Mouse (Mus musculus) urinary bladder, postnatal 36 days (tissue): ENCODE measurements around the gene Tspan14.

Experiments used
- DNase-seq, 2 experiments: peaks; one replicate each; pipeline ENCODE4 v3.0.0; 2022; ENCODE audit warnings: low spot score in 2 of 2, mixed read lengths in 1 of 2

Gene Tspan14

GRCm38 (mm10) chr14:40966392-40966861, at the start of gene Tspan14:
TSS of gene Tspan14 (minus strand) at chr14:40966807.
- DNase-seq, result no peak

- DNase-seq, result no peak
These were observed 48.2 kb upstream of the Tspan14 start for GRCm38 (mm10) chr14:41014701-41015240.

- peak; percentile 84 to 90 for DNase-seq
These were observed 47.3 kb upstream of the Tspan14 start, which contains the start of gene Fam213a for GRCm38 (mm10) chr14:41013630-41014613. TSS of gene Fam213a (minus strand) at chr14:41013788.

- DNase-seq, result no peak
These were observed 46.5 kb upstream of the Tspan14 start for GRCm38 (mm10) chr14:41013143-41013542.

- peak in 1 of 2 experiments; percentile 38 for DNase-seq
These were observed 45.3 kb upstream of the Tspan14 start for GRCm38 (mm10) chr14:41011916-41012315.

DNA sequence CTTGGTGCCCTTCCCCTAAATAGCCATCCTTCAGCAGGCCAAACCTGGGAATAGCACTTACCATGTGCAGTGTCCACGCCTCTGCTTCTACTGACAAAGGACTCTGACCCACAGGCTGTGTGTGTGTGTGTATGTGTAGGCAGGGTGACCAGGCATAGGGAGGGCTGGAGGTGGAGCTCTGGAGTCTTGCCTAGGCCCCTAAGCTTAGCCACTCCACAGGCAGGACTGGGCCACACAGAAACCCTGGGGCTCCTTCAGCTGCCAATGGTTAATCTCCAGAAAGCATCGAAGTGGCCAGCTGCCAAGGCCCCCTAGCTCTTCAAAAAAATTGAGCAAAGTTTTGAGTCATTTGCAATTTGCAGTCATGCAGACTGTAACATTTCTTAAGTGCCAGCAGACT, 41.5 kb upstream of the Tspan14 start:
- no peak for DNase-seq

DNA sequence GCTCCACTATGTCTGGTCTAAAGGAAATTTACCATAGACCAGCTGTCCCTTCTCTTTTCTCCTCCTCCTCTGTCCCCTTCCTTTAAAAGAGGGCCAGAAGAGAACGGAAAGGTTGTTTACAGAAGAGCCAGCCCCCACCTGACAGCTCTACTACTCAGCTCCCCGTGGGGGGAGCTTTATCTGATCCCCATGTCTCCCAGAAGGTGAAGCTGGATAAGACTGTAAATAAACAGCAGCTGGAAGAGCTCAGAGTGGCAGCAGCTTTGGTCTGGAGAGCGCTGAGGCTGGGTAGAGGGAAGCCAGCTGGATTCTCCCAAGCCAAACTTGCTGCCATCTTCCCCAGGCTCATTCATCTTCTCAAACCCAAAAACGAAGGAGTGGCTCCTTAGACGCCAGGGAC, 41.0 kb upstream of the Tspan14 start:
- no peak for DNase-seq

DNA sequence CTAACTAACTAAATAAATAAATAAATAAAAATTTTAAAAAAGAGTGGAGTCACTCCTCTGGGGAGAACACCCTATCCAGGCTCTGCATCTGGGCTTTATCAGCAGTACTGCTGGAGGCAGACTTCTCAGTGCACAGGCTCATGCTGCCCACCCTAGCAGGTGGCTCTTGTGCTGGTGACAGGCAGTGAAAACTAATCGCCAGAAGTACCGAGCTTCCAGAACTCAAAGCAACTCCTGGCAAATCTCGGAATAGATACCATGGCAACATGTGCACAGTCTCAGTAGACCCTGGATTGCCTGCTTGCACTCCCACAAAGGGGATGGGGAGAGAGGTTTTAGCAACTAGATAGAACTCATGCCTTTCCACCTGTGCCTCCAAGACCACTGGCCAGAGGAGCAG, 40.3 kb upstream of the Tspan14 start:
- DNase-seq, result no peak

GRCm38 (mm10) chr14:41006263-41006662, 39.7 kb upstream of the Tspan14 start:
- no peak for DNase-seq

GRCm38 (mm10) chr14:41005716-41006115, 39.1 kb upstream of the Tspan14 start:
- no peak for DNase-seq

DNA sequence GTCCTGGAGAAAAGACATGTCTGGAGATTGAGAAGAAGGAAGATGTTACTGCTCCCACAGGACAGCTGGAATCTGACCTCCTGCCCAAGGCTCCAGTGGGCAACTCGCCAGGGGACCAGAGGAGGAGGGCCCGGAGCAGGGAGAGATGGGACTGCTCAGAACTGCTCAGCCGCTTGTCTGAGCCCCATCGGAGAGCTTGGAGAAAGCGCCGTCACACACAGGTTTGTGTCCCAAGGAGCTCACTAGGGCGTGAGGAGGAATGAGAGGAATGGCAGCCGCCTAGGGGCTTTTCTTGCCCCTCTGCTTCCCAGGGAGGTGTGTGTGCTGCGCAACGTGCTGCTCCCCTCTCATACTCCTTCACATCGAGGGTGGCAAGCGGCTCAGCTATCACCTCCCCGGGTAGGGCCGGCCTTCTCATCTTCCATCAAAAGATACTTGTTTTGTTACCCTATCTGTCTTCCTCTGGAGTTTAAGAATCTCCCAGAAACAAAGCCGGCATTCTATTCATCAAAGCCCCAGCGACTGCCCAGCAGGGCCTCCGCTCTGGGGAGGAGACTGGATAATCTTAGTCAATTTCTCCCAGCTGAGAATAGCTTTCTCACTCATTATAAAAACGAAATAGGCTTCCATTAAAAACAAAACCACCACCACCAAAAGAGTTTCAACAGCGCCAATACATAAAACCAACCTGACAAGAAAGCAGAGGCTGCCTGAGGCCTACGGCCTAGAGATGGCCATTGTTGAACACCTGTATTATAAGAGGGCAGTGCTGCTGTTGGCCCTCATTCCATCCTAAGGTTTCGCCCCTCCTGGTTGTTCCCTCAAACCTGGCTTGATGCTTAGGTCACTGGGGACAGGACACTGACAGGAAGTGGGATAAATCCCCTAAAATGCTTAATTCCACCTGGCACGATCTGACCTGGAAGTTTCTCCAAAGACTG, 37.9 kb upstream of the Tspan14 start:
- peak in 1 of 2 experiments; percentile 72 for DNase-seq

DNA sequence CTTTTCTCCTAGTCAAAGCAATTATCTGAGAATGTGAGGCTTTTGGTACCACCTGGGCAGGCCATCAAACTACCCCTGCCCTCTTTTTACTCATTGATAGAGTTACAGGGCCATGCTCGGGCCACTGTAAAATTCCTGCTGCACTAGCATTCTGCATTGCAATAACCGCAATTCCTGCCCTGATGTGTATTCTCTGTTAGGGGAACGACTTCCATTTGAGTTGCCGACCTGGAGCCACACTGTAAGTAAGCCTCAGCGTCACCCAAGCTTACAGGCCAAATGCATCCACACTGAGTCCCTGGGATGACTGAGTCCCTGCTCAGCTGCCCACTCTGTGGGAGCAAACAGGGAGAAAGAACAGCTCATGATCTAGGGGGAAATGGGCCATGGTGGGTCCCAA, 35.0 kb upstream of the Tspan14 start:
- no peak for DNase-seq

- no peak for DNase-seq
These were observed 34.2 kb upstream of the Tspan14 start for GRCm38 (mm10) chr14:41000801-41001200.

DNA sequence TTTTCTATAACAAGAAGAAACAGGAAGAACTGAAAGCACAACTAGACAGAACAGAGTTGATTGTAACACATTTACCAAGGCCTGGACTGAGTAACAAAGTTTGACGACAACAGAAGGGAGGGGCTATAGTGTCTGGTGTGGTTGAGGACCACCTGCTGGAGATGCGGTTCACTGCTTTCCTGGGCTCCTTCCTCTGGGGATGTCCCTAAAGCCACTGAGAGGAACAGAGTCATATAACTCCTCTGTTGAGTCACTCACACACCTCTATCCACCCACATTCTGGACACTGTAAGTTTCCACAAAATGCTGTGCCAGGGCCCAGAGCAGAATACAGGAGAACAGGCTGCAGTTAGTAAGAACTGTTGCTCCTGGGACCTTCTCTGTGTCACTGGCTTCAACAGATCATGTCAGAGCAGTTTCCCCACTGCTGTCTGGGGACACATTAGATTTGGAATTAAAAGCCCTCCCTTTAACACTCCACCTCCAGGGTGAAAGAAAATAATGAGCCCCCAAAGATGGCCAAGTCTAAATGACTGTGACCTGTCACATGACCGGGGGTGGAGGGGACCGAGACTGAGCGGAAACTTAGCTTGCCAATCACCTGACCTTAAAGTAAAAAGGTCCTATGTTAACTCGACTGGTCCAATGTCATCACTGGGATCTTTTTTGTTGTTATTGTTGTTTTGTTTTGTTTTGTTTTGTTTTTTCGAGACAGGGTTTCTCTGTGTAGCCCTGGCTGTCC, 33.5 kb upstream of the Tspan14 start:
- DNase-seq, result no peak

- DNase-seq, result peak; percentile 42 to 48
These were observed 29.6 kb upstream of the Tspan14 start for GRCm38 (mm10) chr14:40996171-40996570.

- no peak for DNase-seq
These were observed 25.9 kb upstream of the Tspan14 start for GRCm38 (mm10) chr14:40992464-40992863.

DNA sequence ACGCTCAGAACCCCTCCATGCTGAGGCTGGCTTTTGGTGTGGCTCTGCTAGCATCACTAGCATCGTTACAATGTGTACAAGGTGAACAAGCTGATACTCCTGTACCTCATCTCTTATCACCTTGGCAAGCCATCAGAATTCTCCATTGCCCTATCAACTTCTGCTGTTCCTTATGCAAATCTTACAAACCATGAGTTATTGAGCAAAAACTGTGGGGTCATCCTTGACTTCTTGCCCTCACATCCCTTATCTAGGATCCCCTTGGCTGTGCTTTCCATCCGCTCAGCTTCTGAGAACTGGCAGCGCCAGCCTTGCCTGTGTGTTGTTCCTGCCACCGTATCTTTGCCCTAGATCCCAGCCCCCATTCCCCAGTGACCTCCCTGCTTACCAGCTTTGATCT, 22.2 kb upstream of the Tspan14 start:
- no peak for DNase-seq

DNA sequence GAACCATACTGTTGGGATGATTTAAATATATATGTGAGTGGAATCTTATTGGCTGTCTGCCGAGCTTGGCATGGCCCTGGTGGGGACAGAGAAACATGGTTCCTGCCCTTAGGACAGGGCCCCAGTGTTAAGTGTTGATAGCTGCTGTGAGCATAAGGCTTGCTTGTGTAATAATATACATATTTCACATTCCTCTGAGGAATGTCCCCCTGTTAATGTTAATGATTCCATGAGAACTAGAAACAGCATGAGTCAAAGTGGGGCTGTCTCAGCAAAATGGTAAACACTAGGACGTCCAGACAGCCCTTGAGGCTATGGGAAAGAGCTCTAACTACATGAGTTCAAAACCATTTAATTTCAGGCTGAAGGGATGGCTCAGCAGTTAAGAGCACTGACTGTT, 20.6 kb upstream of the Tspan14 start:
- no peak for DNase-seq

DNA sequence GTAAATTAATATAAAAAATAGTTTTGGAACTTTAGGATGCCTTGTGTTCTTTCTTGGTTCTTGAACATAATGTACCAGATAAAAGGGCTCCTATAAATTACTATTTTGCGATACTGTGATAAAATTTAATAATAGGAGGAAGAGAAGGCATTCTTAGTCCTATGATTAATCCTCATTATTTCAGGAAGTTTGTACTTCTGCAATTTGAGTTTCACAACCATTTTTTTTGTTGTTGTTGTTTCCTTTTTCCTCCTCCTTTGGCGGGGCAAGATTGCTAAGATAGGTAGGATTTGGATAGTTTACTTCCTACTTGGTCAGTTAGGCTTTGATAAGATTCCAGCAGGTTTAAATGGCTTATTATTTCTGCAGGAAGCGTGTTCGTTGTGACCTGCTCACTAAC, 19.0 kb upstream of the Tspan14 start:
- DNase-seq, result no peak

GRCm38 (mm10) chr14:40979723-40980122, 13.1 kb upstream of the Tspan14 start:
- DNase-seq, result no peak

DNA sequence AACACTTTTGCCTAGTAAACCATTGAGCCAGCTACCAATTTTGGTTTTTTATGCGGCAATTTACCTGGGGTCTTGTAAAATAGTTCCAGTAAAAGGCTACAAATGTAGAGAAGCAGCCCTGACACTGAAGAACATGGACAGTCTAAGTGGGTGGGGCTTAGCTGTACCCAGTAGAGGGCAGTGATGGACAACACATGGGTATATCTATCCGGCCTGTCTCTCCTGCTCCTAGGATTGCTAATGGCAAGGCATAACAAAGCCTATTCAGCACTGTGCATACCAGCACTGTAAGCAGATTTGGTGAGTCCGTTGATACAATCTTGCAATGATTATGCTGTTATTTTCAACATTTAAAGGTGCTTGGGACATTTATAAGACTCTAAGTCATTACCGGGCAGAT, 12.4 kb upstream of the Tspan14 start:
- DNase-seq, result peak; percentile 53 to 54
